10 mouse cellular contexts compared by ENCODE assay signal in the genomic region with DNA sequence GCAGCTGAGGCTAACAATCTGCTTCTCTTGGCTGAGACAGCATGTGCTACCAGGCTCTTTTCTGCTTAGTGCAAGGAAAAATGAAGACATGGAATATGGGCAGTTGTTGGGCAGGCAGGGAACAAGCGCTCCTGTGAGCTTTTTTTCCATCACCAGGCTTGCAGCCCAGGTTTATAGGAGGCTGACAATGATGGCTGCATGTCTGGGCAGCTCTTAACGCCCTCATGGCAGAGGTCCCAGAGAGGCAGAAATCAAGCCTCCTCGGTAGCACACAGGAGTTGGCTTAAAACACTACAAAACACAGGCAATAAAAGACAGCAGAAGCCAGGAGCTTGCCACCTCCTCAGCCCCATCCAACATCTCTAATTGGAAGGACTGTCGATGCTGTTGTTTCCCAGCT. TPM values are rescaled to one million over a fixed set of nuclear protein-coding genes. Genes with fewer than 3 reads are reported as not detected.
DNase-seq lines count a peak whose midpoint lies in the region; ATAC-seq and TF ChIP-seq lines count a peak whose summit lies in the region.
"Had no signal": no experiment of that assay in that cellular context is flagged by ENCODE, and none has a peak within 500 bp of the region (broad histone marks: within the 10 kb centered on the region; RNA-seq: fewer than 3 reads in every experiment).

No protein-coding gene starts in this region.

- no peak for ATAC-seq in hindbrain, embryonic 13.5 days (ENCODE audit: low FRiP score)
- ATAC-seq in hindbrain, embryonic 14.5 days (ENCODE audit: low FRiP score): no peak

- no peak for TF ChIP-seq CTCF in E14TG2a.4 (conservative IDR thresholded peaks at IDR 0.05; ENCODE audit: low read length)

- H3K4me1 ChIP-seq in hindbrain, embryonic 13.5 days (replicated peaks): peaks cover 8% of the 10 kb centered on the region
- H3K4me1 ChIP-seq in hindbrain, embryonic 14.5 days (replicated peaks; ENCODE audit: control insufficient read depth, insufficient read depth, low read length): no peaks in the 10 kb centered on the region
- H3K4me1 ChIP-seq in E14TG2a.4 (replicated peaks; ENCODE audit: low read depth, low read length): peaks cover 29% of the 10 kb centered on the region

- H3K27me3 ChIP-seq in hindbrain, embryonic 13.5 days: no peaks in the 10 kb centered on the region
- H3K27me3 ChIP-seq in hindbrain, embryonic 14.5 days (ENCODE audit: control insufficient read depth, insufficient read depth, low read length): no peaks in the 10 kb centered on the region
- no peaks in the 10 kb centered on the region for H3K27me3 ChIP-seq in E14TG2a.4 (ENCODE audit: insufficient read depth, low read length)
- H3K27me3 ChIP-seq: heart, embryonic 15.5 days had no signal

- 0 out of 2 replicates have a peak overlapping the region, but pooled peaks have one; percentile 1 for H3K27ac ChIP-seq in hindbrain, embryonic 13.5 days
- H3K27ac ChIP-seq in hindbrain, embryonic 14.5 days: no peak overlapping the region
- H3K27ac ChIP-seq: heart, embryonic 15.5 days had no signal

- no peak overlapping the region for H3K9ac ChIP-seq in hindbrain, embryonic 13.5 days
- H3K9ac ChIP-seq in hindbrain, embryonic 14.5 days: no peak overlapping the region
- H3K9ac ChIP-seq: heart, embryonic 15.5 days had no signal

- 72% methylated on average over 4 of the region's 4 CpGs for WGBS in hindbrain, embryonic 13.5 days
- WGBS in hindbrain, embryonic 14.5 days: 63% methylated on average over 4 of the region's 4 CpGs

- H3K4me3 ChIP-seq in hindbrain, embryonic 13.5 days: no peak overlapping the region
- no peak overlapping the region for H3K4me3 ChIP-seq in hindbrain, embryonic 14.5 days (replicated peaks; ENCODE audit: low read length)
- H3K4me3 ChIP-seq in E14TG2a.4 (replicated peaks; ENCODE audit: low read length): 0 out of 2 replicates have a peak overlapping the region, but pooled peaks have one; percentile 10
- H3K4me3 ChIP-seq: heart, embryonic 15.5 days had no signal

- no peak overlapping the region for H3K4me2 ChIP-seq in hindbrain, embryonic 13.5 days
- H3K4me2 ChIP-seq in hindbrain, embryonic 14.5 days (replicated peaks): no peak overlapping the region
- H3K4me2 ChIP-seq: heart, embryonic 15.5 days had no signal

- no peaks in the 10 kb centered on the region for H3K36me3 ChIP-seq in hindbrain, embryonic 13.5 days
- no peaks in the 10 kb centered on the region for H3K36me3 ChIP-seq in hindbrain, embryonic 14.5 days (replicated peaks; ENCODE audit: control insufficient read depth, insufficient read depth)
- 0 out of 2 replicates have a peak, but pooled peaks cover 3% of the 10 kb centered on the region for H3K36me3 ChIP-seq in E14TG2a.4 (ENCODE audit: insufficient read depth, low read length)
- H3K36me3 ChIP-seq: heart, embryonic 15.5 days had no signal

- DNase-seq in hindbrain, embryonic 14.5 days (ENCODE audit: low spot score): no peak
- DNase-seq in MN1 (ENCODE audit: low spot score): peak; percentile 38
- DNase-seq in gastrocnemius, postnatal 25 days: peak; percentile 28
- no peak for DNase-seq in thymus, postnatal 14 days
- DNase-seq in adrenal gland, postnatal 10 days: no peak
- DNase-seq: kidney, adult 9 months had no signal

- no peaks in the 10 kb centered on the region for H3K9me3 ChIP-seq in hindbrain, embryonic 13.5 days
- H3K9me3 ChIP-seq in hindbrain, embryonic 14.5 days (ENCODE audit: control insufficient read depth, low read length): no peaks in the 10 kb centered on the region
- no peaks in the 10 kb centered on the region for H3K9me3 ChIP-seq in E14TG2a.4 (ENCODE audit: low read length)
- H3K9me3 ChIP-seq: heart, embryonic 15.5 days had no signal

RNA-seq across cellular contexts. Expression of a gene that starts 28.8 kb away (rescaled TPM):
- 73.6 and 74.7 TPM in 2 replicates for polyA plus RNA-seq in hindbrain, embryonic 13.5 days (2015; fragmentation: Nextera tagmentation; extraction: Ambion mirVana)
- 68.0 and 75.0 TPM in 2 replicates for polyA plus RNA-seq in hindbrain, embryonic 14.5 days (2014; fragmentation: Nextera tagmentation; extraction: Ambion mirVana)
- total RNA-seq in gastrocnemius, postnatal 25 days (2021): 10 to 100 TPM; 25.6 to 27.1 TPM
- total RNA-seq in adrenal gland, postnatal 10 days (2021): 10 to 100 TPM; 33.0 to 36.1 TPM

RNA-seq across cellular contexts. Expression of a gene that starts 31.6 kb away (rescaled TPM):
- polyA plus RNA-seq in hindbrain, embryonic 13.5 days (2015; fragmentation: Nextera tagmentation; extraction: Ambion mirVana): not detected in 2 replicates
- not detected in 2 replicates for polyA plus RNA-seq in hindbrain, embryonic 14.5 days (2014; fragmentation: Nextera tagmentation; extraction: Ambion mirVana)
- not detected for total RNA-seq in gastrocnemius, postnatal 25 days (2021)
- not detected for total RNA-seq in adrenal gland, postnatal 10 days (2021)
- polyA plus RNA-seq: cortical plate, adult 2 months; heart, embryonic 15.5 days had no signal

RNA-seq across cellular contexts. Expression of a gene that starts 47.3 kb away (rescaled TPM):
- polyA plus RNA-seq in hindbrain, embryonic 13.5 days (2015; fragmentation: Nextera tagmentation; extraction: Ambion mirVana): 4.2 and 4.5 TPM in 2 replicates
- polyA plus RNA-seq in hindbrain, embryonic 14.5 days (2014; fragmentation: Nextera tagmentation; extraction: Ambion mirVana): 7.2 and 7.7 TPM in 2 replicates
- under 1 TPM; 0.59 to 0.87 TPM for total RNA-seq in gastrocnemius, postnatal 25 days (2021)
- total RNA-seq in adrenal gland, postnatal 10 days (2021): 1 to 10 TPM; 6.9 to 7.2 TPM

Comparison
In these comparisons a context has a peak if more than half of its experiments do, and no peak if none do; other contexts are left out.
1. DNase-seq: peak in MN1 (single experiment) and gastrocnemius, postnatal 25 days (single experiment); none in hindbrain, embryonic 14.5 days (single experiment), thymus, postnatal 14 days (single experiment) and adrenal gland, postnatal 10 days (single experiment).
2. RNA of a gene that starts 47.3 kb away (total RNA-seq): 6.9 to 7.2 TPM in adrenal gland, postnatal 10 days; 0.59 to 0.87 TPM in gastrocnemius, postnatal 25 days; every median in the first group is over 4 times any median in the second.